Mouse (Mus musculus) retina, postnatal 7 days (tissue): ENCODE measurements around the gene Gm4131.

Experiments
- DNase-seq: peaks from one replicate; pipeline ENCODE4 v3.0.0-alpha.2; 2012; ENCODE audit warnings: low read depth, low spot score

The Gm4131 gene

GRCm38 (mm10) chr14:62550121-62550520 is 16.6 kb downstream of the Gm4131 start:
- DNase-seq, result no peak

GRCm38 (mm10) chr14:62546746-62547145 is 20.0 kb downstream of the Gm4131 start:
- DNase-seq, result no peak

- no peak for DNase-seq
Observed at GRCm38 (mm10) chr14:62546296-62546695, 20.4 kb downstream of the Gm4131 start.

- DNase-seq, result no peak
Observed at GRCm38 (mm10) chr14:62541751-62542150, 25.0 kb downstream of the Gm4131 start.

- DNase-seq, result no peak
Observed at GRCm38 (mm10) chr14:62539834-62540233, 26.9 kb downstream of the Gm4131 start.

GRCm38 (mm10) chr14:62536988-62537387 is 29.7 kb downstream of the Gm4131 start:
- no peak for DNase-seq

GRCm38 (mm10) chr14:62536127-62536526 is 30.6 kb downstream of the Gm4131 start:
- no peak for DNase-seq

- DNase-seq, result no peak
Observed at GRCm38 (mm10) chr14:62530951-62531350, 35.8 kb downstream of the Gm4131 start.

GRCm38 (mm10) chr14:62512845-62513244 is 53.9 kb downstream of the Gm4131 start:
- DNase-seq, result no peak

GRCm38 (mm10) chr14:62509350-62509749 is 57.4 kb downstream of the Gm4131 start:
- no peak for DNase-seq

GRCm38 (mm10) chr14:62506261-62506660 is 60.5 kb downstream of the Gm4131 start:
- DNase-seq, result no peak

GRCm38 (mm10) chr14:62497391-62497790 is 69.3 kb downstream of the Gm4131 start:
- no peak for DNase-seq

GRCm38 (mm10) chr14:62496501-62496900 is 70.2 kb downstream of the Gm4131 start:
- DNase-seq, result no peak

GRCm38 (mm10) chr14:62493456-62493855 is 73.3 kb downstream of the Gm4131 start:
- no peak for DNase-seq

- peak; percentile 73 for DNase-seq
Observed at GRCm38 (mm10) chr14:62492196-62492850, 74.4 kb downstream of the Gm4131 start.

GRCm38 (mm10) chr14:62488270-62488669 is 78.5 kb downstream of the Gm4131 start:
- DNase-seq, result no peak

GRCm38 (mm10) chr14:62481381-62481780 is 85.3 kb downstream of the Gm4131 start:
- no peak for DNase-seq

- no peak for DNase-seq
Observed at GRCm38 (mm10) chr14:62479395-62479794, 87.3 kb downstream of the Gm4131 start.

GRCm38 (mm10) chr14:62474481-62474880 is 92.2 kb downstream of the Gm4131 start:
- no peak for DNase-seq

GRCm38 (mm10) chr14:62472061-62472460 is 94.7 kb downstream of the Gm4131 start:
- DNase-seq, result no peak

GRCm38 (mm10) chr14:62468753-62469125 is 98.0 kb downstream of the Gm4131 start:
- DNase-seq, result no peak

- no peak for DNase-seq
Observed at GRCm38 (mm10) chr14:62468119-62468752, 98.5 kb downstream of the Gm4131 start.

- no peak for DNase-seq
Observed at GRCm38 (mm10) chr14:62464966-62465365, 101.8 kb downstream of the Gm4131 start.
